Mouse (Mus musculus) urinary bladder, adult 18-20 months (tissue): Measurements from ENCODE around the gene Ccnl1.
A peak's percentile ranks its signal among the peaks of the same experiment; 100 is the strongest.

Source experiments
- DNase-seq, 2 experiments: peaks; one replicate each; pipeline ENCODE4 v3.0.0; 2022; ENCODE audit warnings: low spot score in 2 of 2, mixed read lengths in 2 of 2

Ccnl1 gene

DNA sequence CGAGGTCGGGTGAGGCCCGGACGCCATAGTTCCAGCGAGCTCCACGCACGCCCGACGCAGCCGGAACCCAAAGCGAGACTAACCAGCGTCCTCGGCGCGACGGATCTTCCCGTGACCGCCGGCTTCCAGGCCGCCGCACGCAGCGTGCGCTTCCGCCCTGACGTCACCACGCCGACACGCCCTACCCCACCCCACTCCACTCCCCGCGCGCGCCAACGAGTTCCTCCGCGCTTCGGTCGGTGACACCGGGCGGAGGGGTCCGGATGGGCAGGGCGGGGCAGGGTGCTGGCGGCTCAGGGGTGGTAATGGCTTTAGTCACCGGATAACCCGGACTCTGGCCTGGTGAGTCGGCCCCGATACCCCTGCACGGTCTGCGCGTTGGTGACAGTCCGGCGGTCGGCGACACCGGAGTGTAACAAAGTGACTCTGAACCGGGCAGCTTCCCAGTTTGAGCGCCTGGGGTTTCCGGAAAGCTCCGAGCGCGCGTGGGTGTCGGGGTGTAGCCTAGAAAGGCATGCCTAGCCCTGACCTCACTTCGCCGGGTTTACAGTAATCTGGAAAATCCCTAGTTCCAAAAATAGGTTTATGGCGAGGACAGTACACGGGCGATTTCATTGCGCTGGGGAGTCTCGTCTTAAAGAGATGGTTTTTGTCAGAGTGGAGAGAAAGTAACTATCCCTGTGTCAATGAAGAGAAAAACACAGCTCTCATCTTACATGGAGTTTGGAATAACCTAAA, at the start of gene Ccnl1:
Gene Ccnl1, minus strand, starts transcription at position 148 of the 738 bp plus-strand sequence.
- peak; percentile 95 to 96 for DNase-seq

GRCm38 (mm10) chr3:66004989-66005388, 46.9 kb upstream of the Ccnl1 start:
- DNase-seq, result no peak

- no peak for DNase-seq
Measured at GRCm38 (mm10) chr3:66004220-66004951, 46.3 kb upstream of the Ccnl1 start.

DNA sequence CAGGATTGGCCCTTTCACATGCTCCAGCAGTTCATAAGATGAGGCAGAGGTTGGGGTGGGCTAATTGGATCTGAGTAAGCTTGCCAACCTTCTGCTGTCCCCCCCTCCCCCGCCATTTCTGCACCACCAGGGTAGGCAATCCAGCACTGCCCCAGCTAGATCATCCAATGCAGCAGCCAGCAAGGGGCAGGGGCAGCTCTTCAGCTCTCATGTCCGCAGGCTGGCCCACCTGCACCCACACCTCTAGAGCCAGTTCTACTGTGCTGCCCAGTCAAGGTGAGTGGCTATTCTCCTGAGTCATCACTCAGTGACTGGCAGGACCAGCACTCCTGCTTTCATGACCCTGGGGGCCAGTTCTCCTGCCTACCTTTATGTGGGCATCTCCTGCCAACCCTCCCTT, 42.4 kb upstream of the Ccnl1 start:
- DNase-seq, result no peak

DNA sequence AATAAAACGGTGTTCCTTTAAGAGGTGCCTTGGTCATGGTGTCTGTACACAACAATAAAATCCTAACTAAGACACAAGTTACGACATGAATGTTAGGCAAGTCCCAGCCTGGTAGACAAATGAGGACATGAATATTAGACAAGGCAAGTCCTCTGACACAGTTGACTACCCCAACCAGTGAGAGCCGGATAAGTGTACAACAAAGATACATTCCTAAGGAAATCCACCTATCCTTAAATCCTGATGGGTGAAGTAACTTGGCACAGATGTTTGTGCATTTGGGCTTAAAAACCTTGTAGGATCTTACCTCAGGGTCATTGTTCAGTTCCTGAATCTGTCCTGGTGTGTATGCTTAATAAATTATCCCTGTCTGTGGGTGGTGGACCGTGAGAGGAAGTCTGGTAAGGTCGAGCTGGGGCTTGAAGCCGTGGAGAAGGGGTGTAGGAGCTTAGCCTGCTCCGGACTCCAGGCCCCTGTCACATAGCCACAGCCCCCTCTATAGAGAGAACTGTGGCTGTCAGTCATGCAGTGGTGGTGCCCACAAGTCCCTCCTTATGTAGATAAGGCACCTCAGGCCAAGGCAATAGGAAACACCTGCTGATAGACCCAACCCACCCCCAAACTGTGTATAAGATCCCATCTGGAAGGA, 39.4 kb upstream of the Ccnl1 start:
- DNase-seq, result no peak

DNA sequence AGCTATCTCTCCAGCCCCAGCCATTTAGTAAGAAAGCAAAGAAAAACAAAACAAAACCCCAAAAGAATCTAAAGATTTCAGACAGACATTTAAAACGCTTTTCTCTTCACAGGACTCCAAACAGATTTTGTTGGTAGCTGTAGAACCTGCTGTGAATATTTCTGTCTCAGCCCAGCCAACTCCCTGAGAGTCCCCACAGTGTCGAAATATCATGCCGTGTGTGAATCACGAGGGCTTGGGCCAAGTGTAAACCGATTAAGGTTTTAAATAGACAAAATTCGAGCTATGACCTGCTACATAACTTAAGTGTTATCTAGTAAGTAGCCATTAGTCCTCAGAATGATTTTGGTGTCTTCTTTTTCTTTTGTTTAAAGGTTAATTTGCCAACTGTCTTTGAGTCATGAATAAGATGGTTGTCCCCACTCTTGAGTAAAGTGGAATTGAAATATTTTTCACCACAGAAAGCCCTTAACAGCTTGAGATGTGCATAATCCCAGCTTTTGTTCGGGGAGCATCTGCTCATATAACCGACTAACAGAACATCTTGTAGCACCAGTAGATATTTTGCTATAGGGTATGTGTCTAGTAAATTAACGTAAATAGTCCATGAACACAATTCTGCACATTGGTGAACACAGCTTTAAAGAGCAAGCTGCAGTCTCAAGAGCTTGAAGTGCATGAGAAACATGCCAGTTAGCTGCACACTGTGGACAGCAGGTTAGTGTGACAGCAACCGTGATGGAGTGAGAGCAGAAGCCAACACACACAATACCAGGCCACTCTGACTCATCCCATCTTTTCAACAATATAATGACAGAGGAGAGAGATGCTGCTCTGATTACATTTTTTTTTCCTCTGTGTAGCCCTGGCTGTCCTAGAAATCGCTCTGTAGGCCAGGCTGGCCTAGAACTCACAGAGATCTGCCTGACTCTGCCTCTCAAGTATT, 34.6 kb upstream of the Ccnl1 start:
- DNase-seq, result no peak

DNA sequence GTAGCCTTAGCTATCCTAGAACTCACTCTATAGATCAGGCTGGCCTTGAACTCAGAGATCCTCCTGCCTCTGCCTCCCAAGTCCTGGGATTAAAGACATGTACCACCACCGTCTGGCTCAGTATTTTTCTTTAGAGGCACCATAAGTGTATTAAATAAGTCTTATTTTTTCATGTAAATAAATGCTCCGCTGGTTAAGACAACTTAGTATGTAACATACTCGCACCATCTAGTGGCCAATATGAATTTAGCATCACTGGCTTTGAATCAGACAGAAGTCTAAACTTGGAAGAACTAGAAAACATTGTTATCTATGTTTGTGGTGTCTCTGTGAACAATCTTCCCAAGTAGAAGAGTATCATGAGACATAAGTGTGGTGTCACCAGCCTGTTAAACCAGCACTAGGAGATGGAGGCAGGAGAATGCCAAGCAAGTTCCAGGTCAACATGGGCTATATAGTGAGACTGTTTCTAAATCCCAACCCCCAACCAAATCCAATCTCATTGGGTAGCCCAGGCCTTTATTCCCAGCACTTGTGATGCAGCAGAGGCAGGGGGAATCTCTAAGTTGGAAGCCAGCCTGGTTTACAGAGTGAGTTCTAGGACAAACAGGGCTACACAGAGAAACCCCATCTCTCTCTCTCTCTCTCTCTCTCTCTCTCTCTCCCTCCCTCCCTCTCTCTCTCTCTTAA, 33.1 kb upstream of the Ccnl1 start:
- peak in 1 of 2 experiments; percentile 3 for DNase-seq

DNA sequence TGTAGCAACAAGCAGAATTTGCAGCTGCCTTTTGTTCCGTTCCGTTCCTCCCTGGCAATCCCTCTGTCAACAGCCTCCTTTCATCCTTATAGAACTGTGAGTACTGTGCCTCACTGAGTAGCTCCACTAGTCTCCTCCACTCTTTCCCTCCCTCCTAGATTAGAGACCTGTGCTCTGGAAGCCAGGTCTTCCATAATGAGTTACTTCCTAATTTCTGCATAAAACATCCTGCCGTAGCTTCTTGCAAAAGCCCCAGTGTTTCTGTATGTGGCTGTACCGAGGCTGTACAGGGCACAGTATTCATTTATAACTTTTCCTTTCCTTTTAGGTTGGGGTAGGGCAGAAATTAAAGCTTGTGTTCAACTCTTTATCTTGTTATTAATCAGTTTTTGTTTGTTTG, 32.5 kb upstream of the Ccnl1 start:
- DNase-seq, result no peak

DNA sequence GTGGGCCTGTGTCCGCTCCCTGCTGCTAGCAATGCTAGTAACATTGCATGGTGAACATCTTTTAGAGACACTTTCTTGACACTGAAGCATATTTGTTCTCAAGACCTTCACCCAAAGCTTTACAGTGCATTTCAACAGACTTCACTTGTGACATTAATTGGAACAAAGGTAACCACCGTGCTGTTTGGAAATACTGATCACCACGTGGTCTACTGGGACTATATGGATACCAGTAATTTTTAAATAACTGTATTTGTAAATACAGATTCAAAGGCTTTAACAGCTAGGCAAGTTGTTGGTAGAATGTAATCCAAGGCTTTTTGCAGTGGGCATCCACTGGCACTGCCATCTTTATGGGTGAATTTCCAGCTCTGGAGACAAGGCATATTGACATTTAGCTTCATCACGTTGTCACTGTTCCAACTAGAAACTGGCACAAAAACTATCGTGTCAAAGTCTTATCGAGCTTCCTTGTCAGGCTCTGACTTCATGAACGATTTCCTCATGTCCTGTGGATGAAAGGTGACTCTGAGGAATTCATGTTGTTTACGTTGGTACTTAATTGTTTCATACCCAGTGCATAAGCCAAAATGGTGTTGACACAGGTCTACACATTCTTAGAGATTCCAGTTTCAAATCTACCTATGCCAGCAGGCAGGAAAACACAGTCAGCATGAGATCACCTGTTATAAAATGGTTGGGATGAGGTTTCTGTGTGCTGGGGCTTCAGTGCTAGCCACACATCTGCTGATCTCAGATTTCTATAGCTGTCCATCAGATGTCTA, 30.9 kb upstream of the Ccnl1 start:
- DNase-seq, result no peak

- no peak for DNase-seq
Measured at GRCm38 (mm10) chr3:65976296-65976695, 18.2 kb upstream of the Ccnl1 start.

GRCm38 (mm10) chr3:65975317-65975716, 17.3 kb upstream of the Ccnl1 start:
- peak in 1 of 2 experiments; percentile 6 for DNase-seq

- peak; percentile 91 to 97 for DNase-seq
Measured at GRCm38 (mm10) chr3:65974232-65975058, 16.4 kb upstream of the Ccnl1 start.

- DNase-seq, result no peak
Measured at GRCm38 (mm10) chr3:65973501-65974231, 15.6 kb upstream of the Ccnl1 start.

DNA sequence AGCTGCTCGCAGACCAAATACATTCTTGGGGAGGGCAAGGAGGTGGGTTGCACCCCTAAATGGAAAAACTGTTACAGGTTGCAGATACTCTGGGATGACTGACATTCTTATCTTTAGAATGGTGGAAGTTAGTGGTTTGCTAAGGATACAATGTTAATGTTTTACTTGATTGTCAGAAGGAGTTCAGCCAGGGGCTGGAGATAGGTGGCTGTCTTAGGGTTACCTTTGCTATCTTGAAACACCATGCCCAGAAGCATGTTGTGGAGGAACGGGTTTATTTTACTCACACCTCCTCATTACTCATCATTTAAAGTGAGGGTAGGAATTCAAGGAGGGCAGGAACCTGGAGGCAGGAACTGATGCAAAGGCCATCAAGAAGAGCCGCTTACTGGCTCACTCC, 11.1 kb upstream of the Ccnl1 start:
- DNase-seq, result no peak

DNA sequence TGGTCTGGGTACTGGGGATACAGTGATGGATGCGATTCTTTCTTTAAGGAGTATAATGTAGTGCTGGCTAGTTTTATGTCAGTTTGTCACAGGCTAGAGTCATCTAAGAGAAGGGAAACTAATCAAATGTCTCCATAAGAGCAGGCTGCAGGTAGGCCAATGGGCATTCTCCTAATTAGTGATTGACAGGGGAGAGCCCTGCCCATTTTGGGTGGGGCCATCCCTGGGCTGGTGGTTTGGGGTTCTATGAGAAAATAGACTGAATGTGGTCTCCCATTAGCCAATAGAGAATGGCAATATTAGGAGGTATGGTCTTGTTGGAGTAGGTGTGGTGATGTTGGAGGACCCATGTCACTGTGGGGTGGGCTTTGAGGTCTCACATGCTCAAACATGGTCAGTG, 8.3 kb upstream of the Ccnl1 start:
- no peak for DNase-seq

DNA sequence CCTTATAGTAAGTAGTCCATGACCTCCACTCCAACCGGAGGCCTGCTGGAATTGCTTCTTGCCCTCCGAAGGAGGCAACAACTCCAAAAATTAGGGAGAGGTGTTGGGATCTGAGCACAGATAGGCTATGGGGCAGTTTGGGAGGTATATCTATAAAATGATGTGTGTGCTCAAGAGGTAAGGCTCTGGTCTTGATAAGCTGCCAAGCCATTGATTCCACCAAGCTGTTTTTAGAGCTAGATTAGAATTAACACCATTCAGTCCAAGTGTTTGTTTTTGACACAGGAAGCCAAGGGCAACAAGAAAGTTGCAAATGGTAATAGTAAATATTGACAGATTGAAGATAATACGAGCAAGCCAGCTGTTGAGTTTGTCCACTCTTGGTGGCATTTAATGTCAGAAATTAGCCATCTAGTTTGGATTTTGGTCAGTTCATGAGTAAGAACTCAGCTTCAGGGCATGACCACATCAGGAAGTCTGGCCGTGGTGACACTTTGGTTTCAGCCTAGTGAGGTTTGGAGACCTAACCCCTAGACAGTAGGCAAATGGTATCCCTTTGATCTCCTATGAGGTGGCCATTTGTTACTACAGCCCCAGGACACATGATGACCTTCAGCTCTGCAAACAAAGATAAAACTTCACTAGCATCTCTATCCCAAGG, 4.4 kb upstream of the Ccnl1 start:
- DNase-seq, result no peak

DNA sequence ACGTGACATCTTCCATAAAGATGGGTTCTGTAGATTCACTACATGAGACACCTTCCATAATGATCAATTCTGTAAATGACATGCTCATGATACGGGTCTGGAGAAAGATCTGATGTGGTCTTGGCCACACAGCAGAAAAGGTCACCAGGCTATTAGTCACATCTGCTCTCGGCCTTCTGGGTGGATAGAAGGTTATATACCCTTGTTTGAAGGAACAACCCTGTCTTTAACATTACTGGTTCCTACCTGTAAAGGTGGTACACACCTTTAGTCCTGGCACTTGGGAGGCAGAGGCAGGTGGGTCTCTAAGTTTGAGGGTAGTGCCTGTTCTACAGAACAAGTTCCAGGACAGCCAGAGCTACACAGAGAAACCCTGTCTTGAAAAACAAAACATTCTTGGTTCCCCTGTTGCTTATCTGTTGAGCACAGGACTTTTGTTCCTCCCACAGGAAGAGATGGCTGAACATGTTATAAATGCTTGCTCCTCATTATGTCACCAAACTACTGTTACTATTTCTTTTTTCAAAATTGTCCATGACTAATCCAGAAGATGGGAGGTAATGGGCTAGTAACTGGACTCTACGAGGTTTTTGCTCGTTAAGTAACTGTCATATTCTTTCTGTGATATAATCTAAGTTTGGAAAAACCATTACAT, 2.4 kb upstream of the Ccnl1 start:
- no peak for DNase-seq
